Mouse (Mus musculus) hindbrain, embryonic 14.5 days (tissue): Measurements from ENCODE around the gene Oxld1. TPM values are rescaled to one million over a fixed set of nuclear protein-coding genes. Genes with fewer than 3 reads are reported as not detected.

Experiments
- ATAC-seq: fragments of 200-750 bp; cut with Nextera tagmentation; 2 replicates; pipeline ENCODE4 v1.8.0; 2017; ENCODE audit warnings: moderate number of reproducible peaks, mild to moderate bottlenecking, moderate TSS enrichment, moderate library complexity; ENCODE audit not compliant: low FRiP score
- DNase-seq: peaks from one replicate; pipeline ENCODE4 v3.0.0-alpha.2; 2015; ENCODE audit warnings: low spot score
- H3K27ac ChIP-seq: fragments of 300-500 bp; sonication (generic); 2 replicates; pipeline ENCODE4 v1.5.1; 2014; ENCODE audit warnings: mild to moderate bottlenecking, moderate library complexity
- H3K27me3 ChIP-seq: fragments of 300-500 bp; sonication (generic); 2 replicates; pipeline ENCODE4 v1.6.1; 2014; ENCODE audit warnings: mild to moderate bottlenecking, low read length, mixed read lengths; ENCODE audit not compliant: control insufficient read depth, insufficient read depth
- H3K36me3 ChIP-seq: fragments of 300-500 bp; sonication (generic); replicated peaks from 2 replicates; pipeline ENCODE4 v1.6.1; 2014; ENCODE audit not compliant: control insufficient read depth, insufficient read depth
- H3K4me1 ChIP-seq: fragments of 300-500 bp; sonication (generic); replicated peaks from 2 replicates; pipeline ENCODE4 v1.6.1; 2014; ENCODE audit warnings: antibody characterized with exemption, low read length, mixed read lengths; ENCODE audit not compliant: control insufficient read depth, insufficient read depth
- H3K4me2 ChIP-seq: fragments of 300-500 bp; sonication (generic); replicated peaks from 2 replicates; pipeline ENCODE4 v1.6.1; 2014; ENCODE audit warnings: mild to moderate bottlenecking, moderate library complexity
- H3K4me3 ChIP-seq: fragments of 300-500 bp; sonication (generic); replicated peaks from 2 replicates; pipeline ENCODE4 v1.5.1; 2014; ENCODE audit warnings: mild to moderate bottlenecking, low read length
- H3K9ac ChIP-seq: fragments of 300-500 bp; sonication (generic); 2 replicates; pipeline ENCODE4 v1.6.1; 2014
- H3K9me3 ChIP-seq: fragments of 300-500 bp; sonication (generic); 2 replicates; pipeline ENCODE4 v1.6.1; 2016; ENCODE audit warnings: low read length; ENCODE audit not compliant: control insufficient read depth
- WGBS: fragments of 180-500 bp; shearing (Covaris S2); extraction: QIAGEN DNeasy Blood & Tissue Kit; methylation state at CpG from one replicate; pipeline ENCODE4 v1.1.7; 2014; 5-methylcytosine and 5-hydroxymethylcytosine counted together
- polyA plus RNA-seq: library from polyadenylated mRNA; unstranded; fragments of >200 nt; fragmentation: Nextera tagmentation; extraction: Ambion mirVana; gene quantifications from 2 replicates; pipeline ENCODE4 v1.2.1, GENCODE M21; 2014

Gene Oxld1
- polyA plus RNA-seq, 1 experiment from 2014 or later, result 12.4 TPM

DNA sequence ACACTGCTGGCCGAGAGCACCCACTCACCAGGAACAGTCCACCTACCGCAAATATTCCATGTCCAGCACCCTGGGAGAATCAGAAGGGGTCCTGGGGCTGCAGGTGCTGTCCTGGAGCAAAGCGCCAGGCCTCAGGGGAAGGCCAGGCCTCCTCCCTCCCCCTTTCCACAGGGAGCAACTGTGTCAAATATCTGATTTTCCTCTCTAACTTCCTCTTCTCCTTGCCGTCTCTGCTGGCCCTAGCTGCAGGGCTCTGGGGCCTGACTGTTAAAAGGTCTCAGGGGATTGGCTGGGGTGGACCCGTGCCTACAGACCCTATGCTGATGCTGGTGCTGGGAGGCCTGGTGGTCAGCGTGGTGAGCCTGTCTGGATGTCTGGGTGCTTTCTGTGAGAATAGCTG, 13.8 kb downstream of the Oxld1 start:
- no peaks in the 10 kb centered on the region for H3K27me3 ChIP-seq
- H3K4me2 ChIP-seq, result no peak overlapping the region
- no peaks in the 10 kb centered on the region for H3K4me1 ChIP-seq
- WGBS, result 84% methylated on average over 6 of the region's 6 CpGs
- DNase-seq (no peak), ATAC-seq (no peak)
- no peak overlapping the region for H3K4me3 ChIP-seq
- no peaks in the 10 kb centered on the region for H3K9me3 ChIP-seq
- no peaks in the 10 kb centered on the region for H3K36me3 ChIP-seq
- no peak overlapping the region for H3K27ac ChIP-seq
- no peak overlapping the region for H3K9ac ChIP-seq

DNA sequence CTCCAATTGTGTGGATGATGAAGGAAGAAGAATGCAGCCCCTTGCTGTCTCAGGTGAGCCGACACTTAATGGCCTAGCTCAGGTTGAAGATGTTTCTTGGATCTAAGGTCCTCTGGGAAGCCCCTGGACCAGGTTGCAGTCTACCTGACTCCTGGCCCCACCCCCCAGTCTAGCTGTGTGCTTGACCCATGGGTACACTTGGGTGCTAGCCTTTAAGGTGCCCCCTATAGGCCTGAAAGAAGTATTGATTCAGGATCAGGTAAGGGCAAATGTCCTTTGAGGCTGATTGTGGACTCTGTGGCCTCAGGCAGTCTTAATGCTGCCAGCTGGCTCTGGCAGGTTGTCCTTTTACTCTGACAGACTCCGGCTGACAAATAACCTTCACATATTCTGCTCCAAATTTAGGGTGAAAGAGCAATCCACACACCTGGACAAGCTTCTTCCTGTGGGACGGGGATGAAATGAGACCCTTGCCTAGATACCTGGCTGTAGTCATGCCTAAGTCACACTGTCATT, 15.0 kb downstream of the Oxld1 start:
- Histone ChIP-seq H3K9ac (no peak overlapping the region), H3K4me3 (no peak overlapping the region), H3K4me1 (no peaks in the 10 kb centered on the region), H3K4me2 (no peak overlapping the region), H3K9me3 (no peaks in the 10 kb centered on the region), H3K27ac (no peak overlapping the region), H3K36me3 (no peaks in the 10 kb centered on the region), H3K27me3 (no peaks in the 10 kb centered on the region)
- 88% methylated on average over 3 of the region's 3 CpGs for WGBS
- ATAC-seq (no peak), DNase-seq (no peak)

DNA sequence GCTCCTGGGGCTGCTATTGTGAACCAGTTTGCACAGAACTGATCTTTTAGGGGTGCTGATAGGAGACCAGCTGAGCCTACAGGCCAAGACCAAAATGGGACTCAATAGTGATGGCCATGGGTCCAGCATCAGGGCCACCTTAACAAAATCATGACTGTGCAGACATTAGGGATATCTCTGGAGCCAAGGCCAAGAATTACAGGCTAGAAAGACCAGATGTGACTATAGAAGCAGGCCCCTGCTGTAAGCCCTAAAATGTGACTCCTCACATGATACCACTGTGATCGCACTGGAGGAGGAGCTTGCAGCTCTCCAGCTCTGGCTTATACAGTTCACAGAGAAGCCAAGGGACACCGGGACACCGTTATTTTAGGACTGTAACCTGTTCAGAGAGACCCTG, 15.5 kb downstream of the Oxld1 start, which contains the start of gene Tspan10:
Gene Tspan10, plus strand, starts transcription at position 301 of the 400 bp plus-strand sequence.
- WGBS, result 82% methylated on average over 3 of the region's 3 CpGs
- no peaks in the 10 kb centered on the region for H3K9me3 ChIP-seq
- DNase-seq (no peak), ATAC-seq (no peak)
- H3K4me2 ChIP-seq, result no peak within 1 kb of the TSS
- no peaks in the 10 kb centered on the region for H3K36me3 ChIP-seq
- no peaks in the 10 kb centered on the region for H3K4me1 ChIP-seq
- H3K27ac ChIP-seq, result no peak within 1 kb of the TSS
- no peaks in the 10 kb centered on the region for H3K27me3 ChIP-seq
- H3K4me3 ChIP-seq, result no peak within 1 kb of the TSS
- H3K9ac ChIP-seq, result no peak within 1 kb of the TSS

DNA sequence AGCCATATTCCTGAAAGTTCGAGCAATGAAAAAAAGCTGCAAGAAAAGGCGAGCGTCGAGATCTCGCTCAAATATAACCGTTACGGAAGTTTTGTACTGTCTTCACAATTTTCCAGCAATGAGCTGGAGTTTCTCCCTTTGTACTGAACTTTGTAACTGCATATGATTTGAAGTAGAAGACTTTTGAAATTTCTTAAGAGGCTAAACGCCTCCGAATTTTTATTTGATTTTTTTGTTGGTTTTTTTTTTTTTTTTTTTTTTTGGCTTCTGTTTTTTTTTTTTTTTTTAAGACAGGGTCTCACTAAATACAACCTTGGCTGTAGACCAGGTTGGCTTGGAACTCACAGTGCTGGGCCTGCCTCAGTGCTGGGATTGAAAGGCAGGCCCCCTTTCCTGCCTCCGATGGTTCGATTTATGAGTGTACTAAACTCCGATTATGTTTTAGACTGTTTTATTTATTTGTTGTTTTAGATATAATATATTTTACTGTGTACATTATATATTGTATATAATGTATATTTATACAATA, 19.9 kb downstream of the Oxld1 start:
- ATAC-seq (no peak), DNase-seq (no peak)
- no peak overlapping the region; the same call in 1 of the 2 replicates for H3K27ac ChIP-seq
- H3K4me2 ChIP-seq, result peak overlapping the region; percentile 70
- H3K4me1 ChIP-seq, result peaks cover 12% of the 10 kb centered on the region
- H3K9ac ChIP-seq, result peak overlapping the region; percentile 92
- H3K4me3 ChIP-seq, result peak overlapping the region; percentile 93
- H3K9me3 ChIP-seq, result no peaks in the 10 kb centered on the region
- H3K36me3 ChIP-seq, result peaks cover 26% of the 10 kb centered on the region
- H3K27me3 ChIP-seq, result no peaks in the 10 kb centered on the region
- WGBS, result 30% methylated on average over 12 of the region's 12 CpGs

DNA sequence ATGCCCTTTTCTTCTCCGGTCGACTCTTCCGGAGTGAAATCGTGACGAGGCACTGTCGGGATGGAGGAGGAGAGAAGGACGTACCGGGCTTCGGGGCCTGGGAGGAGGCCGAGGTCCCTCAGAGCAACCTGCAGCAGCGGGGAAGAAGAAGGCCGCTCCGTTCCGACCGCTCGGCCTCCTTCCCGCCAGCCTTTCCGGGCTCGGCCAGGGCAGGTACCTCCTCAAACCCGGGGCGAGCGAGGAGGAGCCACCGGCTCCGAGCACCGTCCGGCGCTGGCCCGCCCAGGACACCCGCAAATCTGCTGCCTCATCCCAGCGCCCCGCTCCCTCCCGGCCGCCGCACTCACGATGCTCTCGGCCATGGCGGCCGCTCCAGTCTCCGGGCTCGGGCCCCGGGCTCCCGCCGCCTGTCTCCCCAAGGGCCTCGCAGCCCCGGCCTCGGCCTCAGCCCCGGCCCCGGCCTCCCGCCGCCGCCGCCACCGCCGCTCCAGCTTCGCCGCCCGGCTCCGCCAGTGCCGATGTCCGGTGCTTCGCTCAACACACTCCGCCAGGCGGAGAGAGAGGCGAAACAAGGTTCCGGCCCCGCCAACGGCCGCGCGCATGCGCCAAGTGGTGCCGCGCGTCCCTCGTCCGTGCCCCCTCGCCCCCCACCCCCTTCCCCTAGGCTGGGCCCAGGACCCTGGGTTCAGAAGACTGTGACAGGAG, 20.6 kb downstream of the Oxld1 start, which contains the start of gene Nploc4:
Gene Nploc4, minus strand, starts transcription at position 557 of the 705 bp plus-strand sequence.
- peak within 1 kb of the TSS; percentile 92 for H3K9ac ChIP-seq
- no peaks in the 10 kb centered on the region for H3K9me3 ChIP-seq
- peak within 1 kb of the TSS; percentile 58 for H3K27ac ChIP-seq
- under 1% methylated on average over 74 of the region's 77 CpGs for WGBS
- H3K4me1 ChIP-seq, result peaks cover 12% of the 10 kb centered on the region
- no peaks in the 10 kb centered on the region for H3K27me3 ChIP-seq
- DNase-seq (peak; percentile 89), ATAC-seq (peak; percentile 84; the same call in 1 of the 2 replicates)
- H3K4me3 ChIP-seq, result peak within 1 kb of the TSS; percentile 93
- H3K4me2 ChIP-seq, result peak within 1 kb of the TSS; percentile 70
- H3K36me3 ChIP-seq, result peaks cover 32% of the 10 kb centered on the region

DNA sequence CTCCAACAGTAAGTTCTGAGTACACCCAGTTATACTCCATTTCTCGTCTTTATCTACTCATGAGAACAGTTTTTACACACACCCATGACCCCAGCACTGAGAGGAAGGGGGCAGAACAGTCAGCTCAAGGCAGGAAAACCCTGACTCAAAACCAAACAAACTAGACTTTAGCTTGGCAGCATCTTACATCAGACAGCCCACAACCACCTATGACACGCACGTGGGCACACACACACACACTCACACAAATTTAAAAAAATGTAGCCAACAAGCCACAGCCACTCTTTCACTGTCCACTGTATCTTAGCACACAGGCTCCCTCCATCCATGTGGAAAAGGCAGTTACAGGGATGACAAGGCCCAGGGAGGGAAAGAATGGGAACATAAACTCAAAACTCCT, 31.1 kb downstream of the Oxld1 start:
- H3K9me3 ChIP-seq, result no peaks in the 10 kb centered on the region
- WGBS, result 97% methylated on average over 3 of the region's 3 CpGs
- ATAC-seq, result no peak

DNA sequence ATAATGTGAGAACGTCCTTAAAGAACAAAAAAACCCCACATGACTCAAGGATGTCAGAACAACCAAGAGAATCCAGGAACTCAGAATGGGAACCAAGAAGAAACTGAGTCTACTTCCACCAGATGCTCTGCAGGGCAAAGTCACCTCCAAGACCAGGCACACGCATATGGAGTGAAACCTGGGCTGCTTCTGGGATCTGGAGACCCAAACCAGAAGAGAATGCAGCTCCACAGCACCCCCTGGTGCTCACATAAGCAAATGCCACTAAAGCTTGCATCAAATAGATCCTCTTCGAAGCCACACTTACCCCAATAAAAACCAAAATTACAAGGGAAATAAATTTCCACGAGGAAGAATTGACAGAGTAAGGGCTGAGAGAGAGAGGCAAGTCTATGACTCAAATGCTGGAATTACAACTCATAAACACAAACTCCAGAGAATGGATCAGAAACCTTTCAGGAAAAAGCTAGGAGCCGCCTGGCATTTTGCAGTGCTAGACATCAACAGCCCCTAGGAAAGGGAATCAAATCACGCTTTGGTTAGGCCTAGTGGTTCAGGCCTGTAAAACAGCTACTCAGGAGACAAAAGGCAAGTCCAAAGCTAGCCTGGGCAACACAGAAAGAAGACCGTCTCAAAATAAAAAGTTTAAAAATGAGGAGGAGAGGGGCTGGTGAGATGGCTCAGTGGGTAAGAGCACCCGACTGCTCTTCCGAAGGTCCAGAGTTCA, 34.1 kb downstream of the Oxld1 start:
- peak; percentile 80 for DNase-seq
- Histone ChIP-seq H3K9me3 (no peaks in the 10 kb centered on the region), H3K27ac (no peak overlapping the region), H3K9ac (no peak overlapping the region), H3K4me1 (no peaks in the 10 kb centered on the region), H3K27me3 (no peaks in the 10 kb centered on the region), H3K4me3 (no peak overlapping the region), H3K4me2 (no peak overlapping the region), H3K36me3 (peaks cover 91% of the 10 kb centered on the region)
- WGBS, result 69% methylated on average over 9 of the region's 9 CpGs
- ATAC-seq, result no peak

More for the DNA sequence above, 31.1 kb downstream of the Oxld1 start:
- no peak overlapping the region for H3K27ac ChIP-seq
- no peak for DNase-seq
- H3K4me3 ChIP-seq, result no peak overlapping the region
- H3K4me2 ChIP-seq, result no peak overlapping the region
- no peaks in the 10 kb centered on the region for H3K27me3 ChIP-seq
- no peak overlapping the region for H3K9ac ChIP-seq
- peaks cover 90% of the 10 kb centered on the region for H3K36me3 ChIP-seq
- no peaks in the 10 kb centered on the region for H3K4me1 ChIP-seq

DNA sequence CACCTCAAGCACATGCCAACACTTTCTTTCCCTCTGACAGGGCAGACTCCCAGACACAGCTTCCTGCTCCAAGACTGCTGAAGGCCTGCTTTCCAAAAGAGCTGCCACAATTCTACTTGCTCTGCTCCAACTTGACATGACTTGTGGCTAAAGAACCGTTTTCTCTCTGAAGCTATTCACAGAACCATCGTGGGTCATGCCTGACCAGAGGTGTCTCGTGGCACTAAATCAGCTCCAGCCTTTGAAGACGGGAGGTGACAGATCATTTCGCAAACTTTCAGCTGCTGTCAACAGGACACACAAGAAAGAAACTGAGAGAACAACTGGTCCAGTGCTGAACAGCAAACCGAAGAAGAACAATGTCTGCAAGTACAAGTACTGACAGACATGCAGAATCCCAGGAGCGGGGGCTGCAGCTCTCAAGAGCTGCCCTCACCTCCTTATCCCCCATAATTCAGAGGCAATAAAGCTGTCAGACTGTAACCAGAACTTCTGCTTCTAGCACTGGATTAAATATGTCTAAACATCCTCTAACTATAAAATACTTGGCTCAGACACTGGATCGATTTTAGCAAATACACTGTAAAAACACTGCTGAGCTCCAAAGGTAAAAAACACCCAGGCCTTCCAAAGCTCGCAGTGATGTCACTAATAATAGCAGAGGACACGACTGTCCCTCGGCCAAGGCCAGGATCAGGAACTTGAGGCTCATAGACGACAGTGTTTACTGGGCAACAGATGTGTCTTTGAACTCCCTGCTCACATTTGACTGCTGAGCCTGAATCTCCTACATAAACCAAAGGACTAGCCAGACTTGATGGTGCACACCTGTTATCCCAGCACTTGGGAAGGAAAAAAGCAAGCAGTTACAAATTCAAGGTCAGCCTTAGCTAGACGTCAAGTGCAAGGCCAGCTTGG, 35.0 kb downstream of the Oxld1 start:
- Histone ChIP-seq H3K27ac (no peak overlapping the region), H3K4me3 (no peak overlapping the region), H3K9ac (no peak overlapping the region), H3K27me3 (no peaks in the 10 kb centered on the region), H3K4me1 (no peaks in the 10 kb centered on the region), H3K36me3 (peaks cover 90% of the 10 kb centered on the region), H3K9me3 (no peaks in the 10 kb centered on the region), H3K4me2 (no peak overlapping the region)
- DNase-seq (no peak), ATAC-seq (no peak)
- 93% methylated on average over 13 of the region's 13 CpGs for WGBS
